Comparison of ENCODE assay signal across 8 mouse cellular contexts in genomic region chr17:56897630-56898195, GRCm38 (mm10). TPM values are rescaled to one million over a fixed set of nuclear protein-coding genes. Genes with fewer than 3 reads are reported as not detected.
DNase-seq lines count a peak whose midpoint lies in the region; ATAC-seq and TF ChIP-seq lines count a peak whose summit lies in the region.

No protein-coding gene starts in this region.

- no peak for TF ChIP-seq EP300 in CH12.LX (IDR thresholded peaks at IDR 0.05; ENCODE audit: low read length)

- dilution Hi-C loops in CH12.LX (cut with MboI; ENCODE audit: extremely low pct_ligation_motif_present, extremely low pct_unique_long_range_greater_than_20kb, low sequenced_read_pairs) = no loop called here

- H3K4me3 ChIP-seq in CH12.LX (replicated peaks in 1 of 3; ENCODE audit: low read depth in 2 of 3, low read length in 2 of 3, poor library complexity in 1 of 3) = no peak overlapping the region
- no peak overlapping the region for H3K4me3 ChIP-seq in forebrain, postnatal 0 days (ENCODE audit: low read depth, low read length)
- H3K4me3 ChIP-seq in layer of hippocampus, adult 2 months = no peak overlapping the region
- no peak overlapping the region for H3K4me3 ChIP-seq in lung, embryonic 14.5 days (ENCODE audit: low read depth, low read length)
- H3K4me3 ChIP-seq in olfactory bulb, adult 2 months (ENCODE audit: insufficient read depth, low read depth, low read length) = no peak overlapping the region

- peak; percentile 85 for TF ChIP-seq RAD21 in CH12.LX (IDR thresholded peaks at IDR 0.05; ENCODE audit: low read depth, low read length)

- 73% methylated on average over 7 of the region's 7 CpGs for WGBS in forebrain, postnatal 0 days
- WGBS in lung, embryonic 14.5 days = 78% methylated on average over 7 of the region's 7 CpGs
- WGBS in olfactory bulb, adult 2 months = 64% methylated on average over 7 of the region's 7 CpGs

- peak; percentile 64 to 88; a peak in 3 of 4 replicates for TF ChIP-seq CTCF in CH12.LX (conservative IDR thresholded peaks at IDR 0.05 in 1 of 2, IDR thresholded peaks at IDR 0.05 in 1 of 2; ENCODE audit: low read depth in 2 of 2, low read length in 2 of 2)
- TF ChIP-seq CTCF in forebrain, postnatal 0 days (IDR thresholded peaks at IDR 0.05; ENCODE audit: low read depth) = peak; percentile 93
- peak; percentile 91 for TF ChIP-seq CTCF in layer of hippocampus, adult 2 months (conservative IDR thresholded peaks at IDR 0.05)
- TF ChIP-seq CTCF in lung, embryonic 14.5 days (IDR thresholded peaks at IDR 0.05; ENCODE audit: low read depth) = peak; percentile 97
- peak; percentile 84; the same call in 1 of the 2 replicates for TF ChIP-seq CTCF in olfactory bulb, adult 2 months (IDR thresholded peaks at IDR 0.05; ENCODE audit: insufficient read depth, low read depth, low read length)

- peak; percentile 68 for ATAC-seq in forebrain, postnatal 0 days
- peak; percentile 74; the same call in 1 of the 2 replicates for ATAC-seq in lung, embryonic 14.5 days (ENCODE audit: insufficient read depth)

- peaks cover 2 to 12% of the 10 kb centered on the region in 2 experiments; a peak in 3 of 4 replicates for H3K4me1 ChIP-seq in CH12.LX (ENCODE audit: control insufficient read depth in 1 of 2, insufficient read depth in 2 of 2)
- peaks cover 5% of the 10 kb centered on the region; the same call in 1 of the 2 replicates for H3K4me1 ChIP-seq in forebrain, postnatal 0 days (ENCODE audit: insufficient read depth)
- H3K4me1 ChIP-seq in lung, embryonic 14.5 days (ENCODE audit: insufficient read depth) = no peaks in the 10 kb centered on the region
- H3K4me1 ChIP-seq in olfactory bulb, adult 2 months (ENCODE audit: control insufficient read depth, insufficient read depth, low read length) = peaks cover 45% of the 10 kb centered on the region

- H3K9ac ChIP-seq in CH12.LX (ENCODE audit: insufficient read depth, low read depth) = no peak overlapping the region
- no peak overlapping the region for H3K9ac ChIP-seq in forebrain, postnatal 0 days
- H3K9ac ChIP-seq in lung, embryonic 14.5 days = no peak overlapping the region

- no peaks in the 10 kb centered on the region for H3K79me2 ChIP-seq in CH12.LX (replicated peaks; ENCODE audit: control insufficient read depth, extremely low read depth, insufficient read depth, poor library complexity, severe bottlenecking)

- peaks cover 87 to 100% of the 10 kb centered on the region in 2 experiments for H3K36me3 ChIP-seq in CH12.LX (replicated peaks in 1 of 2; ENCODE audit: control insufficient read depth in 1 of 2, insufficient read depth in 1 of 2, low read length in 1 of 2)
- H3K36me3 ChIP-seq in forebrain, postnatal 0 days (ENCODE audit: insufficient read depth) = peaks cover 88% of the 10 kb centered on the region
- peaks cover 99% of the 10 kb centered on the region for H3K36me3 ChIP-seq in lung, embryonic 14.5 days (ENCODE audit: insufficient read depth)

- H3K27ac ChIP-seq in CH12.LX (ENCODE audit: insufficient read depth, low read depth) = no peak overlapping the region
- peak overlapping the region; percentile 79 for H3K27ac ChIP-seq in forebrain, postnatal 0 days (ENCODE audit: low read depth, low read length)
- peak overlapping the region; percentile 87 for H3K27ac ChIP-seq in layer of hippocampus, adult 2 months
- no peak overlapping the region for H3K27ac ChIP-seq in lung, embryonic 14.5 days (ENCODE audit: low read depth)
- peak overlapping the region; percentile 81 for H3K27ac ChIP-seq in olfactory bulb, adult 2 months (ENCODE audit: insufficient read depth, low read depth, low read length)

- no peak overlapping the region for H3K4me2 ChIP-seq in CH12.LX (ENCODE audit: insufficient read depth, low read depth, poor library complexity, severe bottlenecking)
- no peak overlapping the region for H3K4me2 ChIP-seq in forebrain, postnatal 0 days (ENCODE audit: low read depth)
- H3K4me2 ChIP-seq in lung, embryonic 14.5 days = no peak overlapping the region

- TF ChIP-seq POLR2A in CH12.LX (IDR thresholded peaks at IDR 0.05; ENCODE audit: low read depth, low read length) = no peak
- TF ChIP-seq POLR2A in olfactory bulb, adult 2 months (IDR thresholded peaks at IDR 0.05; ENCODE audit: insufficient read depth, low read depth, low read length) = no peak

- in situ Hi-C loops in CH12.LX (cut with MboI; ENCODE audit: low pct_ligation_motif_present, low pct_unique_long_range_greater_than_20kb, low sequenced_read_pairs) = no loop called here

- H3K9me3 ChIP-seq in CH12.LX (replicated peaks; ENCODE audit: low read length) = no peaks in the 10 kb centered on the region
- H3K9me3 ChIP-seq in forebrain, postnatal 0 days (ENCODE audit: low read length) = no peaks in the 10 kb centered on the region
- H3K9me3 ChIP-seq in lung, embryonic 14.5 days (ENCODE audit: low read depth, low read length) = no peaks in the 10 kb centered on the region

- DNase-seq in CH12.LX (ENCODE audit: extremely low read depth) = peak; percentile 77
- DNase-seq in cerebellum, adult 11-12 months = peak; percentile 73
- DNase-seq in forebrain, postnatal 0 days = peak; percentile 74
- peak; percentile 87 for DNase-seq in heart, postnatal 4 days
- DNase-seq in layer of hippocampus, adult 2 months (ENCODE audit: low spot score in 2 of 2) = peak; percentile 85 to 88
- DNase-seq in lung, embryonic 14.5 days = peak; percentile 85
- peak; percentile 54 to 55 for DNase-seq in thymus, adult 18-20 months

- no peaks in the 10 kb centered on the region for H3K27me3 ChIP-seq in CH12.LX (replicated peaks)
- no peaks in the 10 kb centered on the region for H3K27me3 ChIP-seq in forebrain, postnatal 0 days (ENCODE audit: insufficient read depth, low read length)
- no peaks in the 10 kb centered on the region for H3K27me3 ChIP-seq in lung, embryonic 14.5 days (ENCODE audit: insufficient read depth, low read length)

TF ChIP-seq in CH12.LX, 34 proteins besides CTCF, POLR2A, EP300 and RAD21 (continues in another document):
- TF ChIP-seq USF2 (conservative IDR thresholded peaks at IDR 0.05; ENCODE audit: low read depth, low read length) = no peak
- TF ChIP-seq ZNF384 (IDR thresholded peaks at IDR 0.05; ENCODE audit: low read depth, low read length) = no peak
- TF ChIP-seq E2F4 (IDR thresholded peaks at IDR 0.05; ENCODE audit: insufficient replicate concordance, low read depth, low read length) = no peak
- no peak for TF ChIP-seq CHD1 (IDR thresholded peaks at IDR 0.05; ENCODE audit: low read depth, low read length)
- no peak for TF ChIP-seq ELF1 (IDR thresholded peaks at IDR 0.05; ENCODE audit: low read depth, low read length)
- no peak for TF ChIP-seq RCOR1 (conservative IDR thresholded peaks at IDR 0.05; ENCODE audit: low read depth, low read length)
- peak; percentile 89 for TF ChIP-seq SMC3 (IDR thresholded peaks at IDR 0.05; ENCODE audit: low read depth, low read length)
- no peak for TF ChIP-seq SIN3A (IDR thresholded peaks at IDR 0.05; ENCODE audit: low read length)
- TF ChIP-seq KAT2A (IDR thresholded peaks at IDR 0.05; ENCODE audit: insufficient replicate concordance, low read length) = no peak
- TF ChIP-seq BHLHE40 (IDR thresholded peaks at IDR 0.05; ENCODE audit: low read depth, low read length) = no peak; the same call in 1 of the 2 replicates
- no peak for TF ChIP-seq MEF2A (IDR thresholded peaks at IDR 0.05; ENCODE audit: borderline replicate concordance, low read depth, low read length)
- TF ChIP-seq ZKSCAN1 (IDR thresholded peaks at IDR 0.05; ENCODE audit: borderline replicate concordance, low read depth, low read length) = no peak
- no peak for TF ChIP-seq TBP (conservative IDR thresholded peaks at IDR 0.05; ENCODE audit: low read depth, low read length)
- no peak for TF ChIP-seq TCF12 (IDR thresholded peaks at IDR 0.05; ENCODE audit: low read depth, low read length)
- TF ChIP-seq ETS1 (conservative IDR thresholded peaks at IDR 0.05; ENCODE audit: low read depth, low read length) = no peak
- TF ChIP-seq CHD2 (IDR thresholded peaks at IDR 0.05; ENCODE audit: low read length) = no peak
- TF ChIP-seq IRF4 (IDR thresholded peaks at IDR 0.05; ENCODE audit: low read depth, low read length) = peak; percentile 28; the same call in 1 of the 2 replicates
- TF ChIP-seq MXI1 (IDR thresholded peaks at IDR 0.05; ENCODE audit: low read depth, low read length) = no peak

RNA-seq across cellular contexts. Expression of gene 1700061G19Rik, which starts 22.4 kb away (rescaled TPM):
- total RNA-seq in CH12.LX (2012; rRNA removed) (0.08 TPM in 1 of 2 replicates, not detected in the other), CH12.LX (2014; rRNA removed) (not detected in 2 replicates)
- polyA plus RNA-seq in CH12.LX (2012; ENCODE audit: insufficient read length, low read depth) = 0.29 and 0.35 TPM in 2 replicates
- 0.14 TPM in 1 of 2 replicates, not detected in the other for total RNA-seq in forebrain, postnatal 0 days (2014; rRNA removed)
- polyA plus RNA-seq in forebrain, postnatal 0 days (2015; fragmentation: Nextera tagmentation; extraction: Ambion mirVana) = 0.15 and 0.48 TPM in 2 replicates
- under 1 TPM; 0.16 to 0.21 TPM for total RNA-seq in heart, postnatal 4 days (2021)
- total RNA-seq in layer of hippocampus, adult 2 months (2021) = under 1 TPM; 0.13 to 0.22 TPM
- polyA plus RNA-seq in lung, embryonic 14.5 days (2014; fragmentation: Nextera tagmentation; extraction: Ambion mirVana) = 0.34 and 0.45 TPM in 2 replicates
- polyA plus RNA-seq in olfactory bulb, adult 2 months (2012; ENCODE audit: insufficient read depth, insufficient read length, low replicate concordance, missing spikeins) = not detected in 2 replicates

RNA-seq across cellular contexts. Expression of gene Acsbg2, which starts 23.5 kb away (rescaled TPM):
- not detected in 2 replicates for total RNA-seq in CH12.LX (2012; rRNA removed)
- not detected in 2 replicates for total RNA-seq in CH12.LX (2014; rRNA removed)
- polyA plus RNA-seq in CH12.LX (2012; ENCODE audit: insufficient read length, low read depth) = not detected in 2 replicates
- total RNA-seq in forebrain, postnatal 0 days (2014; rRNA removed) = not detected in 2 replicates
- not detected in 2 replicates for polyA plus RNA-seq in forebrain, postnatal 0 days (2015; fragmentation: Nextera tagmentation; extraction: Ambion mirVana)
- not detected for total RNA-seq in heart, postnatal 4 days (2021)
- total RNA-seq in layer of hippocampus, adult 2 months (2021) = not detected
- not detected in 2 replicates for polyA plus RNA-seq in lung, embryonic 14.5 days (2014; fragmentation: Nextera tagmentation; extraction: Ambion mirVana)
- not detected in 2 replicates for polyA plus RNA-seq in olfactory bulb, adult 2 months (2012; ENCODE audit: insufficient read depth, insufficient read length, low replicate concordance, missing spikeins)

RNA-seq across cellular contexts. Expression of gene Mllt1, which starts 37.5 kb away (rescaled TPM):
- 20.3 and 24.4 TPM in 2 replicates for total RNA-seq in CH12.LX (2012; rRNA removed)
- 15.9 and 17.1 TPM in 2 replicates for total RNA-seq in CH12.LX (2014; rRNA removed)
- 39.7 and 40.4 TPM in 2 replicates for polyA plus RNA-seq in CH12.LX (2012; ENCODE audit: insufficient read length, low read depth)
- 87.6 and 109 TPM in 2 replicates for total RNA-seq in forebrain, postnatal 0 days (2014; rRNA removed)
- polyA plus RNA-seq in forebrain, postnatal 0 days (2015; fragmentation: Nextera tagmentation; extraction: Ambion mirVana) = 58.5 and 65.8 TPM in 2 replicates
- total RNA-seq in heart, postnatal 4 days (2021) = 10 to 100 TPM; 40.5 to 41.6 TPM
- 10 to 100 TPM; 81.0 to 87.5 TPM for total RNA-seq in layer of hippocampus, adult 2 months (2021)
- polyA plus RNA-seq in lung, embryonic 14.5 days (2014; fragmentation: Nextera tagmentation; extraction: Ambion mirVana) = 31.4 and 39.3 TPM in 2 replicates
- polyA plus RNA-seq in olfactory bulb, adult 2 months (2012; ENCODE audit: insufficient read depth, insufficient read length, low replicate concordance, missing spikeins) = not detected in 2 replicates

Comparison
In these comparisons a context has a peak if more than half of its experiments do, and no peak if none do; other contexts are left out.
1. H3K27ac ChIP-seq: peak in forebrain, postnatal 0 days (single experiment), layer of hippocampus, adult 2 months (single experiment) and olfactory bulb, adult 2 months (single experiment); none in CH12.LX (single experiment) and lung, embryonic 14.5 days (single experiment).
2. Peak in every context shown above with its lines, with median percentiles within 50 percentile points of each other: DNase-seq and CTCF ChIP-seq.